Mouse (Mus musculus) left cerebral cortex, adult 9 months (tissue): ENCODE measurements around the gene 4933403O08Rik.

Experiments
- DNase-seq, 2 experiments: peaks; one replicate each; pipeline ENCODE4 v3.0.0; 2022; ENCODE audit warnings: low spot score in 2 of 2

The 4933403O08Rik gene

DNA sequence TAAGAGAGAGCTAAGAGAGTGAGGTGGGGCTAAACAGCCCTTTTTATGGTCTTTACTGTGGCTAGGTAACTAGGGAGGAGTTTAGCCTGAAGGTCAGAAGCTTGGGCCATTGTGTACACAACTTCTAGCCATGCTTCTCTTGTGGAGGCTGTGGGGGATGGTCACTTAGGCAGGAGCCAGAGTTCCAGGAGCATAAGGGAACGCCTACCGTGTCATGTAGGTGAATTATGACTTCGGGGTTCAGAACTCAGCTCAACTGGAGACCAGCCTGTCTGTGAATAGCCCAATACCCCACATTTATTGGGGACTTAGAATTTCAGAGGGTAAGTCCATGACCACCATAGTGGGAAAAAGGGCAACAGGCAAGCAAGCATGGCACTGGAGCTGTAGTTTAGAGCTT, at the start of gene 4933403O08Rik:
Gene 4933403O08Rik, plus strand, starts transcription at position 301 of the 400 bp plus-strand sequence.
- DNase-seq = no peak

DNA sequence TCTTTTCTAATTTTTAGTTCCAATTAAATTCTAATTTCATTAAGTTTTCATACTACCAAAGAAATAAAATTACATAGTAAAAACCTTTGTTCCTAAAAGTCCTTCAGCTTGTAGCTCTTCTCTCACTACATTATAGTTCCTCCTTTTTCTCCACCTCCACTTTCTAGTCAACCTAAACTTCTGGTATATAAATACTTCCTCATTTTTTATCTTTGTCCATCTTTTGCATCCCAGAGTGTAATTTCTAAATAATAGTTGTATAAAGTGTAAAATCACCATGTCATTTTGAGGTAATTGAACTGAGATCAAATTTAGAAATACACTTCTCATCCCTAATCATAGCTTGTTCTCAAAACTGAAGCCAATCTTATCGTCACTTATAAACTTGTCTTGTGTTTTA, 4.1 kb downstream of the 4933403O08Rik start:
- no peak for DNase-seq

DNA sequence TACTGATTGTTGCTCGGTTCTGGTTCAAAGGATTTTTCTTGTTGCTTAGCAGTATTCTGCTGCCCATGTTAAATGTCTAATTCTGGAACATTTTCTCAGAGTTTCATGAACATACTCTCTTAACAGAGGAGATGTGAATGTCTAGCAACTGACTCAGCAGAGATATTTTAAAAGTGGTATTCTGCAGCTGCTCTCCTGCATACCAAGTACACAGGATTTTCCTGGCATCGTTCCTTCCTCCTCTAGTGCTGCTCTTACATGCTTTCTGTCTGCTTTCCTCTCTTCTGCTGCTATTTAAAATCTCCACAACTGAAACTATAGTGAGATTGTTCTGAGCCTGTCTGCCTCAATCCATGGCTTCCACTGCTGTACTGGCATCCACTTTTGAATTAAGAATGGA, 16.7 kb downstream of the 4933403O08Rik start:
- DNase-seq = peak; percentile 30 to 38

DNA sequence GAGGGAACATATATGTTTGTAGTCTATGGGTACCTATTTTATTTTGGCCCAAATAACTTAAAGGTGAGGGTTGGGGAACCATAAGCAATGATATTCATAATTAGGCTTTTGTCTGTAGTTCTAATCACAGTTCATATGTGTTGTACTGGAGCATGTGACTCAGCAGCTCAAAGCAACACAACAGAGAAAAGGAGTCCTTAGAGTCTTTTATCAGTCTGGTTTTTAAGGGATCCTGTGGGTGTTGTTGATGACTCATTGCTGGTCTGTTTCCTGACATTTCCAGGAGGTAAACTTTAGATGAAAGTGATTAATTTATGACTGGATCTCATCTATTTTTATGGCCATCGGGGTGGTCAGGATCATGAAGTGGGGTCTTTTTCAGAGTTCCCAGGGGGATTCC, 34.7 kb downstream of the 4933403O08Rik start:
- DNase-seq = no peak
